Mouse (Mus musculus): ENCODE results near the gene Bpifb3. TPM values are rescaled to one million over a fixed set of nuclear protein-coding genes. Genes with fewer than 3 reads are reported as not detected.

Gene Bpifb3
- 0.11 TPM in 1 of 2 replicates, not detected in the other for polyA plus RNA-seq (2015; fragmentation: Nextera tagmentation; extraction: Ambion mirVana)

- H3K4me1 ChIP-seq (ENCODE audit: control insufficient read depth, insufficient read depth, low read length) = no peaks in the 10 kb centered on the region
- no peak within 1 kb of the TSS for H3K9ac ChIP-seq (ENCODE audit: low read depth, low read length)
- H3K4me3 ChIP-seq (ENCODE audit: low read depth, low read length) = no peak within 1 kb of the TSS
- no peaks in the 10 kb centered on the region for H3K27me3 ChIP-seq (ENCODE audit: control insufficient read depth, insufficient read depth, low read depth, low read length)
- no peak for ATAC-seq
- 55% methylated on average over 8 of the region's 8 CpGs for WGBS
- no peaks in the 10 kb centered on the region for H3K9me3 ChIP-seq (replicated peaks; ENCODE audit: control insufficient read depth, low read length, poor library complexity, severe bottlenecking)
- H3K4me2 ChIP-seq (ENCODE audit: low read length) = no peak within 1 kb of the TSS
- no peaks in the 10 kb centered on the region for H3K36me3 ChIP-seq (ENCODE audit: control insufficient read depth, insufficient read depth, low read length)
- no peak within 1 kb of the TSS for H3K27ac ChIP-seq (ENCODE audit: low read length)
These were observed at the start of gene Bpifb3 for GRCm38 (mm10) chr2:153917930-153918329. Gene Bpifb3, plus strand, starts transcription at chr2:153918230.

GRCm38 (mm10) chr2:153870984-153871383 is 47.0 kb upstream of the Bpifb3 start, which contains the start of gene Sun5:
Gene Sun5, minus strand, starts transcription at chr2:153871084.
- Histone ChIP-seq H3K27me3 (ENCODE audit: control insufficient read depth, insufficient read depth, low read depth, low read length) (no peaks in the 10 kb centered on the region), H3K9ac (ENCODE audit: low read depth, low read length) (no peak within 1 kb of the TSS), H3K4me1 (ENCODE audit: control insufficient read depth, insufficient read depth, low read length) (no peaks in the 10 kb centered on the region), H3K36me3 (ENCODE audit: control insufficient read depth, insufficient read depth, low read length) (no peaks in the 10 kb centered on the region), H3K27ac (ENCODE audit: low read length) (no peak within 1 kb of the TSS), H3K4me3 (ENCODE audit: low read depth, low read length) (no peak within 1 kb of the TSS), H3K9me3 (replicated peaks; ENCODE audit: control insufficient read depth, low read length, poor library complexity, severe bottlenecking) (no peaks in the 10 kb centered on the region), H3K4me2 (ENCODE audit: low read length) (no peak within 1 kb of the TSS)
- WGBS = 88% methylated on average over 4 of the region's 4 CpGs
- ATAC-seq = no peak

- Histone ChIP-seq H3K4me1 (ENCODE audit: control insufficient read depth, insufficient read depth, low read length) (no peaks in the 10 kb centered on the region), H3K4me3 (ENCODE audit: low read depth, low read length) (no peak within 1 kb of the TSS), H3K9ac (ENCODE audit: low read depth, low read length) (no peak within 1 kb of the TSS), H3K27ac (ENCODE audit: low read length) (no peak within 1 kb of the TSS), H3K4me2 (ENCODE audit: low read length) (no peak within 1 kb of the TSS), H3K9me3 (replicated peaks; ENCODE audit: control insufficient read depth, low read length, poor library complexity, severe bottlenecking) (no peaks in the 10 kb centered on the region), H3K36me3 (ENCODE audit: control insufficient read depth, insufficient read depth, low read length) (no peaks in the 10 kb centered on the region), H3K27me3 (ENCODE audit: control insufficient read depth, insufficient read depth, low read depth, low read length) (no peaks in the 10 kb centered on the region)
- ATAC-seq = no peak
- WGBS = 75% methylated on average over 9 of the region's 9 CpGs
These were observed 43.3 kb upstream of the Bpifb3 start, which contains the start of gene Bpifb2 for GRCm38 (mm10) chr2:153874745-153875144. Gene Bpifb2, plus strand, starts transcription at chr2:153875045.

GRCm38 (mm10) chr2:153899111-153899510 is 18.9 kb upstream of the Bpifb3 start:
- no peak overlapping the region for H3K4me3 ChIP-seq (ENCODE audit: low read depth, low read length)
- no peaks in the 10 kb centered on the region for H3K27me3 ChIP-seq (ENCODE audit: control insufficient read depth, insufficient read depth, low read depth, low read length)
- no peak overlapping the region for H3K27ac ChIP-seq (ENCODE audit: low read length)
- WGBS = 80% methylated on average over 5 of the region's 5 CpGs
- no peaks in the 10 kb centered on the region for H3K36me3 ChIP-seq (ENCODE audit: control insufficient read depth, insufficient read depth, low read length)
- no peak overlapping the region for H3K9ac ChIP-seq (ENCODE audit: low read depth, low read length)
- H3K9me3 ChIP-seq (replicated peaks; ENCODE audit: control insufficient read depth, low read length, poor library complexity, severe bottlenecking) = no peaks in the 10 kb centered on the region
- H3K4me2 ChIP-seq (ENCODE audit: low read length) = no peak overlapping the region
- ATAC-seq = no peak
- no peaks in the 10 kb centered on the region for H3K4me1 ChIP-seq (ENCODE audit: control insufficient read depth, insufficient read depth, low read length)

- no peaks in the 10 kb centered on the region for H3K36me3 ChIP-seq (ENCODE audit: control insufficient read depth, insufficient read depth, low read length)
- no peaks in the 10 kb centered on the region for H3K27me3 ChIP-seq (ENCODE audit: control insufficient read depth, insufficient read depth, low read depth, low read length)
- H3K4me2 ChIP-seq (ENCODE audit: low read length) = no peak within 1 kb of the TSS
- no peak within 1 kb of the TSS for H3K9ac ChIP-seq (ENCODE audit: low read depth, low read length)
- no peaks in the 10 kb centered on the region for H3K9me3 ChIP-seq (replicated peaks; ENCODE audit: control insufficient read depth, low read length, poor library complexity, severe bottlenecking)
- no peak within 1 kb of the TSS for H3K4me3 ChIP-seq (ENCODE audit: low read depth, low read length)
- 71% methylated on average over 4 of the region's 4 CpGs for WGBS
- no peak within 1 kb of the TSS for H3K27ac ChIP-seq (ENCODE audit: low read length)
- no peaks in the 10 kb centered on the region for H3K4me1 ChIP-seq (ENCODE audit: control insufficient read depth, insufficient read depth, low read length)
- no peak for ATAC-seq
These were observed 17.9 kb upstream of the Bpifb3 start, which contains the start of gene Bpifb6 for GRCm38 (mm10) chr2:153900088-153900487. Gene Bpifb6, plus strand, starts transcription at chr2:153900388.

- H3K4me3 ChIP-seq (ENCODE audit: low read depth, low read length) = no peak overlapping the region
- ATAC-seq = no peak
- no peak overlapping the region for H3K9ac ChIP-seq (ENCODE audit: low read depth, low read length)
- no peaks in the 10 kb centered on the region for H3K36me3 ChIP-seq (ENCODE audit: control insufficient read depth, insufficient read depth, low read length)
- no peaks in the 10 kb centered on the region for H3K4me1 ChIP-seq (ENCODE audit: control insufficient read depth, insufficient read depth, low read length)
- no peaks in the 10 kb centered on the region for H3K27me3 ChIP-seq (ENCODE audit: control insufficient read depth, insufficient read depth, low read depth, low read length)
- H3K27ac ChIP-seq (ENCODE audit: low read length) = no peak overlapping the region
- 86% methylated on average over 6 of the region's 6 CpGs for WGBS
- no peaks in the 10 kb centered on the region for H3K9me3 ChIP-seq (replicated peaks; ENCODE audit: control insufficient read depth, low read length, poor library complexity, severe bottlenecking)
- H3K4me2 ChIP-seq (ENCODE audit: low read length) = no peak overlapping the region
These were observed 15.3 kb upstream of the Bpifb3 start for GRCm38 (mm10) chr2:153902726-153903125.

- Histone ChIP-seq H3K36me3 (ENCODE audit: control insufficient read depth, insufficient read depth, low read length) (no peaks in the 10 kb centered on the region), H3K9ac (ENCODE audit: low read depth, low read length) (no peak overlapping the region), H3K4me3 (ENCODE audit: low read depth, low read length) (no peak overlapping the region), H3K9me3 (replicated peaks; ENCODE audit: control insufficient read depth, low read length, poor library complexity, severe bottlenecking) (no peaks in the 10 kb centered on the region), H3K27me3 (ENCODE audit: control insufficient read depth, insufficient read depth, low read depth, low read length) (no peaks in the 10 kb centered on the region), H3K4me2 (ENCODE audit: low read length) (no peak overlapping the region), H3K4me1 (ENCODE audit: control insufficient read depth, insufficient read depth, low read length) (no peaks in the 10 kb centered on the region), H3K27ac (ENCODE audit: low read length) (no peak overlapping the region)
- no peak for ATAC-seq
- 89% methylated on average over 4 of the region's 4 CpGs for WGBS
These were observed 11.4 kb upstream of the Bpifb3 start for GRCm38 (mm10) chr2:153906626-153907025.

- no peaks in the 10 kb centered on the region for H3K27me3 ChIP-seq (ENCODE audit: control insufficient read depth, insufficient read depth, low read depth, low read length)
- WGBS = 43% methylated on average over 5 of the region's 5 CpGs
- H3K9ac ChIP-seq (ENCODE audit: low read depth, low read length) = no peak overlapping the region
- H3K4me2 ChIP-seq (ENCODE audit: low read length) = no peak overlapping the region
- no peaks in the 10 kb centered on the region for H3K4me1 ChIP-seq (ENCODE audit: control insufficient read depth, insufficient read depth, low read length)
- no peaks in the 10 kb centered on the region for H3K9me3 ChIP-seq (replicated peaks; ENCODE audit: control insufficient read depth, low read length, poor library complexity, severe bottlenecking)
- no peak overlapping the region for H3K4me3 ChIP-seq (ENCODE audit: low read depth, low read length)
- H3K27ac ChIP-seq (ENCODE audit: low read length) = no peak overlapping the region
- no peak for ATAC-seq
- H3K36me3 ChIP-seq (ENCODE audit: control insufficient read depth, insufficient read depth, low read length) = no peaks in the 10 kb centered on the region
These were observed 3.9 kb upstream of the Bpifb3 start for GRCm38 (mm10) chr2:153914151-153914550.

- Histone ChIP-seq H3K4me2 (ENCODE audit: low read length) (no peak overlapping the region), H3K4me3 (ENCODE audit: low read depth, low read length) (no peak overlapping the region), H3K27ac (ENCODE audit: low read length) (no peak overlapping the region), H3K9ac (ENCODE audit: low read depth, low read length) (no peak overlapping the region), H3K27me3 (ENCODE audit: control insufficient read depth, insufficient read depth, low read depth, low read length) (no peaks in the 10 kb centered on the region), H3K36me3 (ENCODE audit: control insufficient read depth, insufficient read depth, low read length) (no peaks in the 10 kb centered on the region), H3K9me3 (replicated peaks; ENCODE audit: control insufficient read depth, low read length, poor library complexity, severe bottlenecking) (no peaks in the 10 kb centered on the region), H3K4me1 (ENCODE audit: control insufficient read depth, insufficient read depth, low read length) (no peaks in the 10 kb centered on the region)
- ATAC-seq = no peak
- 86% methylated on average over 6 of the region's 6 CpGs for WGBS
These were observed 3.2 kb downstream of the Bpifb3 start for GRCm38 (mm10) chr2:153921246-153921645.
